Mouse (Mus musculus) heart, postnatal 4 days (tissue): ENCODE measurements around the gene Aox1. TPM values are rescaled to one million over a fixed set of nuclear protein-coding genes. Genes with fewer than 3 reads are reported as not detected.

ENCODE experiments used
- DNase-seq: peaks from one replicate; pipeline ENCODE4 v3.0.0; 2021
- total RNA-seq, 2 experiments: library from RNA; stranded (reverse); gene quantifications; 2 replicates each; pipeline ENCODE4 v1.2.3; 2021

The Aox1 gene
- total RNA-seq, 2 experiments from 2014 or later: 1.5 to 1.7 TPM

GRCm38 (mm10) chr1:58112880-58113279 lies 83.1 kb downstream of the Aox1 start, which contains the start of gene Aox3:
Aox3 (plus strand) TSS chr1:58113130.
- peak; percentile 84 for DNase-seq

- DNase-seq: no peak
These were observed 83.7 kb downstream of the Aox1 start for GRCm38 (mm10) chr1:58113441-58113840.

- DNase-seq: no peak
These were observed 84.4 kb downstream of the Aox1 start for GRCm38 (mm10) chr1:58114021-58114560.

GRCm38 (mm10) chr1:58114666-58115375 lies 85.1 kb downstream of the Aox1 start:
- no peak for DNase-seq

- no peak for DNase-seq
These were observed 88.5 kb downstream of the Aox1 start for GRCm38 (mm10) chr1:58118231-58118630.

- DNase-seq: no peak
These were observed 95.2 kb downstream of the Aox1 start for GRCm38 (mm10) chr1:58124901-58125300.

- no peak for DNase-seq
These were observed 108.2 kb downstream of the Aox1 start for GRCm38 (mm10) chr1:58137891-58138290.

GRCm38 (mm10) chr1:58138986-58139385 lies 109.3 kb downstream of the Aox1 start:
- no peak for DNase-seq

- no peak for DNase-seq
These were observed 110.9 kb downstream of the Aox1 start for GRCm38 (mm10) chr1:58140607-58141006.

GRCm38 (mm10) chr1:58144384-58145069 lies 114.8 kb downstream of the Aox1 start:
- DNase-seq: peak; percentile 14

- no peak for DNase-seq
These were observed 116.3 kb downstream of the Aox1 start for GRCm38 (mm10) chr1:58146026-58146425.

- no peak for DNase-seq
These were observed 118.0 kb downstream of the Aox1 start for GRCm38 (mm10) chr1:58147776-58148175.

GRCm38 (mm10) chr1:58152247-58152646 lies 122.5 kb downstream of the Aox1 start:
- no peak for DNase-seq

Other genes starting within 250 kb of the Aox1 start
- gene Sgo2a, start 34.0 kb upstream of the Aox1 start, total RNA-seq: 10 to 100 TPM; 18.0 to 22.5 TPM
- gene Kctd18, start 11.0 kb upstream of the Aox1 start, total RNA-seq: 10 to 100 TPM; 10.4 to 10.9 TPM
- under 1 TPM; 0.14 to 0.26 TPM for gene Aox3, start 83.2 kb downstream of the Aox1 start, total RNA-seq
- gene Aox4, start 180.5 kb downstream of the Aox1 start, total RNA-seq: not detected
- gene Aox2, start 248.4 kb downstream of the Aox1 start, total RNA-seq: under 1 TPM in 1 of 2 experiments, not detected in 1; 0.05 TPM